Mouse (Mus musculus) hindbrain, embryonic 16.5 days (tissue): ENCODE measurements around the gene Map1s. TPM values are rescaled to one million over a fixed set of nuclear protein-coding genes. Genes with fewer than 3 reads are reported as not detected.
A peak's percentile ranks its signal among the peaks of the same experiment; 100 is the strongest.

Experiments used
- ATAC-seq: fragments of 200-750 bp; cut with Nextera tagmentation; 2 replicates; pipeline ENCODE4 v1.8.0; 2017; ENCODE audit warnings: moderate TSS enrichment, moderate library complexity
- H3K27ac ChIP-seq: fragments of 300-500 bp; sonication (generic); 2 replicates; pipeline ENCODE4 v1.5.1; 2014; ENCODE audit warnings: low read depth, mild to moderate bottlenecking, control low read depth, low read length, moderate library complexity
- H3K27me3 ChIP-seq: fragments of 300-500 bp; sonication (generic); replicated peaks from 2 replicates; pipeline ENCODE4 v1.6.1; 2014; ENCODE audit warnings: low read length; ENCODE audit not compliant: control insufficient read depth, insufficient read depth
- H3K36me3 ChIP-seq: fragments of 300-500 bp; sonication (generic); 2 replicates; pipeline ENCODE4 v1.6.1; 2014; ENCODE audit warnings: mild to moderate bottlenecking, low read length, moderate library complexity, mixed read lengths; ENCODE audit not compliant: control insufficient read depth, insufficient read depth
- H3K4me1 ChIP-seq: fragments of 300-500 bp; sonication (generic); 2 replicates; pipeline ENCODE4 v1.6.1; 2014; ENCODE audit warnings: low read depth, low read length; ENCODE audit not compliant: control insufficient read depth, insufficient read depth
- H3K4me2 ChIP-seq: fragments of 300-500 bp; sonication (generic); 2 replicates; pipeline ENCODE4 v1.6.1; 2014; ENCODE audit warnings: mild to moderate bottlenecking, low read length, control low read depth, moderate library complexity
- H3K4me3 ChIP-seq: fragments of 300-500 bp; sonication (generic); 2 replicates; pipeline ENCODE4 v1.5.1; 2014; ENCODE audit warnings: mild to moderate bottlenecking, low read length, control low read depth, moderate library complexity
- H3K9ac ChIP-seq: fragments of 300-500 bp; sonication (generic); 2 replicates; pipeline ENCODE4 v1.6.1; 2014; ENCODE audit warnings: low read depth, mild to moderate bottlenecking, control low read depth, low read length, moderate library complexity
- H3K9me3 ChIP-seq: fragments of 300-500 bp; sonication (generic); 2 replicates; pipeline ENCODE4 v1.6.1; 2014; ENCODE audit warnings: mild to moderate bottlenecking, low read length, moderate library complexity; ENCODE audit not compliant: control insufficient read depth
- WGBS: fragments of 180-500 bp; shearing (Covaris S2); extraction: QIAGEN DNeasy Blood & Tissue Kit; methylation state at CpG from one replicate; pipeline ENCODE4 v1.1.7; 2014; 5-methylcytosine and 5-hydroxymethylcytosine counted together
- polyA plus RNA-seq: library from polyadenylated mRNA; unstranded; fragments of >200 nt; fragmentation: Nextera tagmentation; extraction: Ambion mirVana; gene quantifications from 2 replicates; pipeline ENCODE4 v1.2.1, GENCODE M21; 2015

The Map1s gene
- polyA plus RNA-seq, 1 experiment from 2014 or later: 57.8 TPM

GRCm38 (mm10) chr8:70902211-70902610 is 3.5 kb upstream of the Map1s start:
- WGBS: 27% methylated on average over 5 of the region's 5 CpGs
- no peak overlapping the region for H3K27ac ChIP-seq
- H3K4me2 ChIP-seq: no peak overlapping the region
- H3K9me3 ChIP-seq: no peaks in the 10 kb centered on the region
- ATAC-seq: no peak
- peaks cover 2% of the 10 kb centered on the region; the same call in 1 of the 2 replicates for H3K27me3 ChIP-seq
- no peak overlapping the region for H3K4me3 ChIP-seq
- peaks cover 9% of the 10 kb centered on the region for H3K4me1 ChIP-seq
- H3K9ac ChIP-seq: no peak overlapping the region; the same call in 1 of the 2 replicates
- no peaks in the 10 kb centered on the region for H3K36me3 ChIP-seq

GRCm38 (mm10) chr8:70903112-70903511 is 2.6 kb upstream of the Map1s start:
- H3K27ac ChIP-seq: no peak overlapping the region
- peaks cover 2% of the 10 kb centered on the region; the same call in 1 of the 2 replicates for H3K27me3 ChIP-seq
- H3K4me3 ChIP-seq: no peak overlapping the region
- no peak overlapping the region for H3K9ac ChIP-seq
- H3K4me2 ChIP-seq: no peak overlapping the region
- no peaks in the 10 kb centered on the region for H3K9me3 ChIP-seq
- no peaks in the 10 kb centered on the region for H3K36me3 ChIP-seq
- no peak for ATAC-seq
- H3K4me1 ChIP-seq: peaks cover 9% of the 10 kb centered on the region
- 58% methylated on average over 4 of the region's 4 CpGs for WGBS

- Histone ChIP-seq H3K9me3 (no peaks in the 10 kb centered on the region), H3K27me3 (peaks cover 2% of the 10 kb centered on the region; the same call in 1 of the 2 replicates), H3K36me3 (no peaks in the 10 kb centered on the region), H3K4me3 (no peak overlapping the region), H3K4me1 (peaks cover 9% of the 10 kb centered on the region), H3K27ac (no peak overlapping the region), H3K9ac (no peak overlapping the region), H3K4me2 (no peak overlapping the region)
- no peak for ATAC-seq
These were observed 2.1 kb upstream of the Map1s start for GRCm38 (mm10) chr8:70903582-70903981.

GRCm38 (mm10) chr8:70904532-70904931 is 1.2 kb upstream of the Map1s start:
- H3K27ac ChIP-seq: no peak overlapping the region
- H3K36me3 ChIP-seq: no peaks in the 10 kb centered on the region
- H3K27me3 ChIP-seq: peaks cover 2% of the 10 kb centered on the region; the same call in 1 of the 2 replicates
- WGBS: 65% methylated on average over 4 of the region's 4 CpGs
- no peak overlapping the region for H3K4me2 ChIP-seq
- peaks cover 9% of the 10 kb centered on the region for H3K4me1 ChIP-seq
- ATAC-seq: no peak
- no peaks in the 10 kb centered on the region for H3K9me3 ChIP-seq
- no peak overlapping the region for H3K4me3 ChIP-seq
- no peak overlapping the region for H3K9ac ChIP-seq

GRCm38 (mm10) chr8:70905463-70905830 is 285 bp upstream of the Map1s start:
- Histone ChIP-seq H3K4me3 (peak overlapping the region; percentile 85), H3K9ac (peak overlapping the region; percentile 98)
- 13% methylated on average over 8 of the region's 8 CpGs for WGBS

GRCm38 (mm10) chr8:70907518-70907917 is 1.8 kb downstream of the Map1s start:
- Histone ChIP-seq H3K4me1 (peaks cover 9% of the 10 kb centered on the region), H3K36me3 (peaks cover 7% of the 10 kb centered on the region), H3K9me3 (no peaks in the 10 kb centered on the region), H3K27ac (no peak overlapping the region), H3K27me3 (peaks cover 2% of the 10 kb centered on the region; the same call in 1 of the 2 replicates), H3K4me3 (no peak overlapping the region), H3K9ac (no peak overlapping the region), H3K4me2 (no peak overlapping the region)
- WGBS: 94% methylated on average over 2 of the region's 2 CpGs
- no peak for ATAC-seq

More at GRCm38 (mm10) chr8:70905463-70905830, 285 bp upstream of the Map1s start:
- Histone ChIP-seq H3K36me3 (no peaks in the 10 kb centered on the region), H3K9me3 (no peaks in the 10 kb centered on the region), H3K27me3 (peaks cover 2% of the 10 kb centered on the region; the same call in 1 of the 2 replicates), H3K4me1 (peaks cover 9% of the 10 kb centered on the region), H3K27ac (peak overlapping the region; percentile 96), H3K4me2 (peak overlapping the region; percentile 90)
- ATAC-seq: peak; percentile 48

- 79% methylated on average over 5 of the region's 5 CpGs for WGBS
- Histone ChIP-seq H3K27ac (no peak overlapping the region), H3K27me3 (no peaks in the 10 kb centered on the region), H3K9ac (no peak overlapping the region), H3K36me3 (peaks cover 36% of the 10 kb centered on the region), H3K4me1 (peaks cover 6% of the 10 kb centered on the region), H3K4me2 (no peak overlapping the region), H3K4me3 (no peak overlapping the region), H3K9me3 (no peaks in the 10 kb centered on the region)
- ATAC-seq: no peak
These were observed 5.9 kb downstream of the Map1s start for GRCm38 (mm10) chr8:70911596-70911995.

GRCm38 (mm10) chr8:70912955-70913354 is 7.2 kb downstream of the Map1s start:
- Histone ChIP-seq H3K9me3 (no peaks in the 10 kb centered on the region), H3K27me3 (no peaks in the 10 kb centered on the region), H3K9ac (no peak overlapping the region), H3K36me3 (peaks cover 49% of the 10 kb centered on the region), H3K4me1 (no peaks in the 10 kb centered on the region), H3K4me3 (no peak overlapping the region), H3K27ac (no peak overlapping the region), H3K4me2 (no peak overlapping the region)
- ATAC-seq: no peak
- WGBS: 93% methylated on average over 30 of the region's 30 CpGs

GRCm38 (mm10) chr8:70913523-70913922 is 7.8 kb downstream of the Map1s start:
- H3K27ac ChIP-seq: no peak overlapping the region

GRCm38 (mm10) chr8:70914704-70915103 is 9.0 kb downstream of the Map1s start:
- 92% methylated on average over 17 of the region's 17 CpGs for WGBS
- H3K27me3 ChIP-seq: no peaks in the 10 kb centered on the region
- H3K4me3 ChIP-seq: no peak overlapping the region
- H3K9me3 ChIP-seq: no peaks in the 10 kb centered on the region
- peaks cover 52% of the 10 kb centered on the region for H3K36me3 ChIP-seq
- no peak overlapping the region for H3K4me2 ChIP-seq
- no peaks in the 10 kb centered on the region for H3K4me1 ChIP-seq
- ATAC-seq: no peak
- no peak overlapping the region for H3K27ac ChIP-seq
- H3K9ac ChIP-seq: no peak overlapping the region

More at GRCm38 (mm10) chr8:70913523-70913922, 7.8 kb downstream of the Map1s start:
- Histone ChIP-seq H3K4me2 (no peak overlapping the region), H3K27me3 (no peaks in the 10 kb centered on the region), H3K9me3 (no peaks in the 10 kb centered on the region), H3K4me1 (no peaks in the 10 kb centered on the region), H3K4me3 (no peak overlapping the region), H3K9ac (no peak overlapping the region), H3K36me3 (peaks cover 50% of the 10 kb centered on the region)
- 0 out of 2 replicates have a peak, but pooled peaks have one; percentile 18 for ATAC-seq
- 95% methylated on average over 26 of the region's 26 CpGs for WGBS
